Mouse (Mus musculus): Measurements from ENCODE around the gene Mptx1.
"Not testable (repeated sequence)": the region's sequence is repeated elsewhere in the genome, so short reads cannot be mapped to it uniquely, and the experiment has no call there.

The Mptx1 gene

GRCm38 (mm10) chr1:174330218-174330617 lies at the start of gene Mptx1:
Mptx1 (plus strand) TSS chr1:174330518.
- in situ Hi-C loops (cut with MboI, MseI), result no loop called here

DNA sequence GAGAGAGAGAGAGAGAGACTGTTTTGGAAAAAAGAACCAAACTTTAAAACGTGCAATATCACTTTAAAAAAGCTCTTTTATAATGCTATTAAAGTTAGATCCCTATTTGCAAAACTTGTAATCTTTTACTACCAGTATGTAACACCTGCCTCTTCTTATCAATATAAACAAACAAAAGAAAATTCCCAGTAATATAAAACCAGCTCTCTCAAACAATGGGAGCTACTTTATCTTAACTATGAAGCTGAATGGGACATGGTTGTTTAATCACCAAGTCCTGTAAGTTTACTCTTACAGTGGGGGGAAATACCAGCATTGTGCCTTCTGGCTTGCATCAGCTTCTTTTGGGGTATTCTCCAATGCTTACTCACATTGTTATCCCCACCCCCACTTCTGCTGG lies 27.2 kb upstream of the Mptx1 start:
- in situ Hi-C loops (cut with MboI, MseI), result no loop called here

- in situ Hi-C loops (cut with MboI, MseI), result no loop called here
These were observed 13.0 kb upstream of the Mptx1 start for GRCm38 (mm10) chr1:174317308-174317707.

DNA sequence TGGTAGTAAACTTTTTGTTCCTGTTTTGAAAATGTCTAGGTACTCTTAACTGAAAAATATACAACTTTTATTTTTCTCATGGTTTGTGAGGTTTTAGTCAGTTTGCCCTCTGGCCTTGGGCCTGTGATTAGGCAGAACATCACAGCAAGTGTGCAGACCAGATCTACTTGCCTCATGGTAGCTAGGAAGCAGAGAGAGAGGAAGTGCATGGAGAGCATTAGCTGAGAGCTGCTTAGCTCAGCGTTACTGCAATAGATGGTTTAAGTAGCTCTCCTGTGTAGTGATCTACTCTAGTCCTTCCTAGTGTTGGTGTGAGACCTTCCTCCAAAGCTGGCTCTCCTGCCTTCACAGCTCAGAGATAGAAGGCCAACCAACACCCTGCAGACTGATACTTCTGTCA lies 23.3 kb downstream of the Mptx1 start:
- in situ Hi-C loops (cut with MboI, MseI), result not testable (repeated sequence)

GRCm38 (mm10) chr1:174354640-174355039 lies 24.3 kb downstream of the Mptx1 start:
- in situ Hi-C loops (cut with MboI, MseI), result no loop called here

DNA sequence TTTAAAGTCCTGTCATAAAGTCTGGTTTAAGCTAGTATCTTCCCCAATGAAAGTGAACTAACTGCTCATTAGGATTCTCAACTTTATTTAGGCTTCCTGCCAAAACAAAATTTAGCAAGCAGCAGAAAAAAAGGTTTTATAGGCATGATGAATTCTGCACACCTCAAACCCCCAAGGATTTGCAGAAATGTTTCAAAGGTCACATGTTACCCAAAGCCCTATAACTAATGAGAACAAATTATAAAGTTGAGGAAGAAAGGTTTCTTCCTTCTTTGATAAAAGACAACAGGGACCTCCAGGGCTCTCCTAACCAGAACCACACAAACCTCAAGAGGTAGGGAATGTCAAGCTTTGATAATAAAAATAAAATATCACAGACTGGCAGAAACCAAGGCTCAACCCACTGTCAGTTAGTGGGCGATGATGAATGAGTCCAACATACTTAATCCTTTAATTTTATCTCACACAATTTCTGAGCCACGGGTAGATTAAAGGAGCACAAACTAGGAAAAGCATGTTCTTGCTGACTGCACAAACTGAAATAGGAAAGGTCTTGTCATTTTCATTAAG lies 34.6 kb downstream of the Mptx1 start, which contains the start of gene Olfr417:
Gene Olfr417, plus strand, starts transcription at position 241 of the 570 bp plus-strand sequence.
- in situ Hi-C loops (cut with MboI, MseI), result no loop called here

DNA sequence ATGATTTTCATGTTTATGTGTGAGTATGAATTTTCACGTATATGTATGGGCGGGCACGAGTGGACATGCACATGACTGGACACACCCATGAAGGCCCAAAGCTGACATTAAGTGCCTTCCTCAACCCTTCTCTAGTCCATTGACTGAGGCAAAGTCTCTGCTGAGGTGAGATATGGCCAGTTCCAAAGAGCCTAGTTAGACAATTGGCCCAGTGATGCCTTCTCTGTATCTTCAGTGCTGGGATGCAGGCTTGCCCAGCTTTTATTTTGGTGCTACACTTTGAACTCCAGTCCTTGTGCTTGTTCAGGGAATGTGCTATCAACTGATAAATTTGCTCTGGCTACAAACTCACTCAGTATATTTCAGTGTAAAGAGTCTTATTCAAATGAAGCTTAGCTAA lies 43.5 kb downstream of the Mptx1 start:
- in situ Hi-C loops (cut with MboI, MseI), result no loop called here

All from T-helper 1 cell (primary cell).